Mouse (Mus musculus) midbrain, embryonic 12.5 days (tissue): ENCODE results near the gene Ptk7. TPM values are rescaled to one million over a fixed set of nuclear protein-coding genes. Genes with fewer than 3 reads are reported as not detected.
A peak's percentile ranks its signal among the peaks of the same experiment; 100 is the strongest.

ENCODE experiments used
- ATAC-seq: fragments of 200-750 bp; cut with Nextera tagmentation; 2 replicates; pipeline ENCODE4 v1.8.0; 2017; ENCODE audit warnings: low read depth, moderate TSS enrichment, moderate library complexity; ENCODE audit not compliant: low FRiP score
- H3K27ac ChIP-seq: fragments of 300-500 bp; sonication (generic); replicated peaks from 2 replicates; pipeline ENCODE4 v1.5.1; 2016; ENCODE audit warnings: mild to moderate bottlenecking
- H3K27me3 ChIP-seq: fragments of 300-500 bp; sonication (generic); 2 replicates; pipeline ENCODE4 v1.6.1; 2016; ENCODE audit warnings: mild to moderate bottlenecking
- H3K36me3 ChIP-seq: fragments of 300-500 bp; sonication (generic); 2 replicates; pipeline ENCODE4 v1.6.1; 2016
- H3K4me1 ChIP-seq: fragments of 300-500 bp; sonication (generic); 2 replicates; pipeline ENCODE4 v1.6.1; 2016
- H3K4me2 ChIP-seq: fragments of 300-500 bp; sonication (generic); replicated peaks from 2 replicates; pipeline ENCODE4 v1.6.1; 2016; ENCODE audit warnings: mild to moderate bottlenecking, moderate library complexity
- H3K4me3 ChIP-seq: fragments of 300-500 bp; sonication (generic); 2 replicates; pipeline ENCODE4 v1.5.1; 2016; ENCODE audit warnings: mild to moderate bottlenecking
- H3K9ac ChIP-seq: fragments of 300-500 bp; sonication (generic); replicated peaks from 2 replicates; pipeline ENCODE4 v1.6.1; 2016; ENCODE audit warnings: mild to moderate bottlenecking, moderate library complexity
- H3K9me3 ChIP-seq: fragments of 300-500 bp; sonication (generic); 2 replicates; pipeline ENCODE4 v1.6.1; 2016; ENCODE audit warnings: mild to moderate bottlenecking
- WGBS: fragments of 180-500 bp; shearing (Covaris S2); methylation state at CpG from one replicate; pipeline ENCODE4 v1.1.7; 2016; 5-methylcytosine and 5-hydroxymethylcytosine counted together
- polyA plus RNA-seq: library from polyadenylated mRNA; unstranded; fragments of >200 nt; fragmentation: Nextera tagmentation; extraction: Ambion mirVana; gene quantifications from 2 replicates; pipeline ENCODE4 v1.2.1, GENCODE M21; 2016

Ptk7 gene
- polyA plus RNA-seq, 1 experiment from 2014 or later: 63.4 TPM

DNA sequence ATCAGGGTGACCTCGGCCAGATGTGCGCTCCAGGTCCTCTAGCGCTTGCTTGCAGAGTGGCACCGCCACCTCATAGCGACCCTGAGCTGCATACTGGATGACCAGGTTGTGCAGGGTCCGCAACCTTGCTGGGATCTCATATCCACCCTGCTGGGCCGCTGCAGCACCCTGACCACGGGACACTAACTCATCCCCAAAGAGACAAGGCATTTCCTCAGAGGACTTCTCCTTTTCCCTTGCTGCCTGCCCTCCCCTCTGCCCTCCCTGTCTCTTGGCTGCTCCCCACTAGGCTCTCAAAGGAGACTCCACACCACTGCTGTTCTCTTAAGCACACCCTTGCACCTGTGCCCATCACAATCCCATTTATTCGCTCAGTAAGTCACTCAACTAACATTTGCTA is 10.6 kb upstream of the Ptk7 start:
- H3K4me3 ChIP-seq: no peak overlapping the region
- H3K36me3 ChIP-seq: peaks cover 46% of the 10 kb centered on the region
- peaks cover 14% of the 10 kb centered on the region for H3K4me1 ChIP-seq
- H3K9ac ChIP-seq: no peak overlapping the region
- no peaks in the 10 kb centered on the region for H3K27me3 ChIP-seq
- H3K4me2 ChIP-seq: no peak overlapping the region
- no peak overlapping the region for H3K27ac ChIP-seq
- H3K9me3 ChIP-seq: no peaks in the 10 kb centered on the region
- WGBS: 82% methylated on average over 9 of the region's 9 CpGs
- no peak for ATAC-seq

DNA sequence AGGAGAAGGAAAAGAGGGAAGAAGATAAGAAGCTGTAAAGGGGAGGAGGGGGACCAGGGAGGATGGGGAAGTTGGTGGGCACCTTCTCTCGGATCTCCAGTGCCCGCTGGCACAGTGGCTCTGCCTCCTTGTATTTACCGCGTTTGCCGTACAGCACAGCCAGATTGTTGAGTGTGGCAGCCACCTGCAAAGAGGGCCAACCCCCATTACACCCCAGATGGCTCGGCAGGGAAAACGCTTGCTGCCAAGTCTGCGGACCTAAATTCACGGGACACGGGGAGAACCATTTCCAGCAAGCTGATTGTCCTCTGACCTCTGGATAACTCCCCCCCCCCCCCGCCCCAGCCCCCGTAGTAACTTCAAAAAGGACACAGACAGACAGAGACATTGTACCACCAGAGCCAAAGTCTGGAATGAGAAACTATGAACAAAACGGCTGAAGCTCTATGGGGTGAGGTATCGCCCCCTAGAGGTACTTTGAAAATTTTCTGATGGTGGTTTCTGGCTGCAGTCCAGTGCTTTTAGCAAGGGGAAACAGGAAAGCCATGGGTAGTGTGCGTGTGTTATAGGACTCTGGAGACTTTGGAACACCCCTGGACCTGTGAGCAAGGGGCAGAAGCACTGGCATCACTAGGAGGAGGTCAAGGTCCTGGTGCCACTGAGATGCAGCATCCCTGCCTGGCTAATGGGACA is 7.7 kb upstream of the Ptk7 start:
- H3K27me3 ChIP-seq: no peaks in the 10 kb centered on the region
- H3K4me2 ChIP-seq: peak overlapping the region; percentile 30; the same call in 1 of the 2 replicates
- H3K27ac ChIP-seq: no peak overlapping the region
- H3K9me3 ChIP-seq: no peaks in the 10 kb centered on the region
- no peak for ATAC-seq
- H3K9ac ChIP-seq: no peak overlapping the region; the same call in 1 of the 2 replicates
- peaks cover 61% of the 10 kb centered on the region for H3K36me3 ChIP-seq
- H3K4me1 ChIP-seq: peaks cover 5% of the 10 kb centered on the region; the same call in 1 of the 2 replicates
- 31% methylated on average over 15 of the region's 15 CpGs for WGBS
- H3K4me3 ChIP-seq: no peak overlapping the region

DNA sequence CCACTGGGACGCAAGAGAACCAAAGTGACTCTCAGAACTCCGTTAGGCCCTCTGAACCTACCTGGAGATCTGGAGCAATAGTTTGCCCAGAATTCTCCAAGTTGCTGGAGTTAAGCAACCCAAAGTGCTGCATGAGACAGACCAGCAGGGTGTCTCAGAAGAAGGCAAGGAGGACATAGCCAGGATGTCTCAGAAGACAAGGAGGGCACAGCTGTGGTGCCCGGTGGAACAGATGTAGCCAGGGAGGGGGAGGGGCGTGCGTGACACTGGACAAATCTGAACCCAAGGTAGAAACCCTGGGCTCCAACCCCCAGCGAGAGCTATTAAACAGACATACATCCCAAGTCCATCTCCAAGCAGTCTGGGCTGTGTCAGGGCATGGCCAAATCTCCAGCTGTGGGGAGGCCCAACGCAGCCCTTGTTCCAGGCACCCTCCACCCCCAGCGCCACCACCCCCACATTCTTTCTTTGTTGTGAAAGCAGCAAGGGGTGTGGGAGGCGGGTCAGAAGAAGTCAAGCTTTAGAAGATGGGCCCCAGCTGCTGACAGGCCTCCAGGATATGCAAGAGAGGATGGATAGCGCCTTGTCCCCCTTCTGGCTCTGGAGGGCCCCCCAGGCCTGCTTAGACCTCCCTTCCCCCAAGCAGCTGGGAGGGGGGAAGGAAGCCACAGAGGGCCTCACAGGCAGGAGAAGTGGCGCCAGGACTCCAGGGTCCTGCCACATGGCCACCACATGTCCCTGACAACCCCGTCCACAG is 559 bp upstream of the Ptk7 start:
- Histone ChIP-seq H3K9ac (peak overlapping the region; percentile 47; the same call in 1 of the 2 replicates), H3K9me3 (no peaks in the 10 kb centered on the region), H3K27me3 (no peaks in the 10 kb centered on the region), H3K4me3 (peak overlapping the region; percentile 90), H3K4me1 (peaks cover 31% of the 10 kb centered on the region), H3K36me3 (peaks cover 32% of the 10 kb centered on the region), H3K27ac (peak overlapping the region; percentile 90), H3K4me2 (peak overlapping the region; percentile 83)
- 9% methylated on average over 12 of the region's 12 CpGs for WGBS
- peak; percentile 55 for ATAC-seq

DNA sequence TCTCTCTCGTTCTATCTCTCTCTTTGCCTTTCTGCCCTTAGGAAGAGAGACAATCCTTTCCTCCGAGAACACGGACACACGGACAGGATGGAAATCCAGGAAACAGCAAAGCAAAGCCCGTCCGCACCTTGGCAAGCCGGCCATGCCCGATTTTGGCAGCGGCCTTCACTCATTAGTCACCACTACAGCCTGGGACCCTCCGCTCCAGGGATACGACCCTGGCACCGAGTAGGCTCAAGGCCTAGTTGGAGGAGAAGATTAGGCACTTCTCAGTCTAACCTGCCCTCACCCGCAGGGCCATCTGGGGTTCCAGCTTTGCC is 873 bp downstream of the Ptk7 start:
- Histone ChIP-seq H3K27ac (peak overlapping the region; percentile 90), H3K9ac (peak overlapping the region; percentile 97), H3K4me3 (peak overlapping the region; percentile 90), H3K9me3 (no peaks in the 10 kb centered on the region), H3K4me2 (peak overlapping the region; percentile 83), H3K27me3 (no peaks in the 10 kb centered on the region), H3K36me3 (peaks cover 24% of the 10 kb centered on the region), H3K4me1 (peaks cover 45% of the 10 kb centered on the region)
- WGBS: 0% methylated on average over 13 of the region's 13 CpGs
- ATAC-seq: no peak

DNA sequence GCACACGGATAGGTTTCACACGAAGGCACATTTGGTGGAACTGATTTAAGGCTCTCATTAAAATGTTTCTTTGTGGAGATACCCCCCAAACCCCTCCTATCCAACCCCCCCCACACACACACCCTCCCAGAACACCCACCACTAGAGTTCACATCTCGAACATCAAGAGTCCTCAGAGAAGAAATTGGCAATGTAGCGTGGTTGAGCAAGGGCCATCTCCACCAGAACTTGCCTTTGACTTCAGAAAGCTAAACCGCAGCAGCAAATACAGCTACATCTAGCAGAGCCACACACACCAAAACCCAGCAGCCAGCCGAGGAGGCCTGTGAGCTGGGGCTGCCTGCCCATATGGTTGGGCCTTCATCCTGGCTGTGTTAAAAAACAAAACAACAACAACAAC is 1.9 kb downstream of the Ptk7 start:
- H3K4me2 ChIP-seq: peak overlapping the region; percentile 83
- peaks cover 14% of the 10 kb centered on the region for H3K36me3 ChIP-seq
- H3K9ac ChIP-seq: peak overlapping the region; percentile 97
- peaks cover 54% of the 10 kb centered on the region for H3K4me1 ChIP-seq
- peak overlapping the region; percentile 90 for H3K4me3 ChIP-seq
- WGBS: 74% methylated on average over 6 of the region's 6 CpGs
- ATAC-seq: no peak
- no peaks in the 10 kb centered on the region for H3K9me3 ChIP-seq
- no peaks in the 10 kb centered on the region for H3K27me3 ChIP-seq
- no peak overlapping the region for H3K27ac ChIP-seq

DNA sequence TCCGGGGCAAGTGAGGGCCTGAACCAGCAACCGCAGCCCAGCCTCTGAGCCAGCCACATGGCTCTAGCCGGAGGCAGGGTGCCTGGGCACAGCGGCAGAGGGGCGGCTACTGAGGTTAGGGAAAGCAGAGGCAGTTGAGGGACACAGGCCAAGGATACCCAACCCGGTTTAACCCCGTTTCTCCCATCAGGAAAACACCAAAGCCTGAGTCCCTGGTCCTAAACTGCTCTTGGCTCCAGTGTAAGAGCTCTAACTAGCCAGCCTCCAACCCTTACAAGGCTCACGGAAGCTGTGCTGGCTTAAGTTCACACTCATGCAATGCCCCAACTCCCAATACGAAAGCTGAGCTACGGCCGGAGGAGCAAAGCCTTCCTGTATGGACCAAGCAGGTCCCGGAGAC is 4.7 kb downstream of the Ptk7 start:
- Histone ChIP-seq H3K4me1 (peaks cover 50% of the 10 kb centered on the region), H3K27me3 (no peaks in the 10 kb centered on the region), H3K36me3 (no peaks in the 10 kb centered on the region), H3K4me2 (0 out of 2 replicates have a peak overlapping the region, but pooled peaks have one; percentile 9), H3K27ac (peak overlapping the region; percentile 42; the same call in 1 of the 2 replicates), H3K9ac (peak overlapping the region; percentile 28), H3K4me3 (no peak overlapping the region), H3K9me3 (no peaks in the 10 kb centered on the region)
- WGBS: 76% methylated on average over 12 of the region's 12 CpGs
- ATAC-seq: no peak

DNA sequence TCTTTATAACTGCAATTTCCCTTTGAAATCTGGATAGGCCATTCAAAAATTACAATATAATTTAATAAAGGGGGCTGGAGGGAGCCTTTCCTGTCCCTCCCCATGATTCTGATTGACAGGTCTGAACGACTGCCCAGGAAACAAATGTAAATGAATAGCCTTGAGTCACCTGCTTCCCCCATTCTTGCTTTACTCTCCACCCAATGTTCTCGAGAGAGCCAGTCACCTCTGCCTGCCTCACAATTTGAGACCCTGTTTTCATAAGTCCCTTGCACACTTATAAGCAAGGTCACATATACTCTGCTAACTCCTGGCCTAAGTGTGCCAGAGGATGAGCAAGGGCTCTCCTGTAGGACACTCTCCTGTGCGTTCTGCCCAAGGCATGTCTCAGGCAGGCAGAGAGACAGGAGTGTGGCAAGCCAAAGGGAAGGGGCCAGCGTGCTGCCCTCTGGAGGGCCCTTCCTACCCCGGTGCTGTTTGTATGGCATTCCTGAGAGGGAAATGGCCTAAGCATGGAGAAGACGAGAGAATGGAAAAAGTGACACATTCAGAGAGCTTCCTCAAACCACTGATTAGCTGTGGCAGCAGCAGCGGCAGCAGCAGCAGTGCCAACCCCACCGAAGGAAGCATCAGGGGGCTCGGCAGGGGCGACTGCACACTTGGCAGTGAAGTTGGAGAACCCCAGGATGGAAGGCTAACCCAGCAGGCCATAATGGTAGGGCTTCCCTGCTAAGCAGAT is 5.3 kb downstream of the Ptk7 start:
- Histone ChIP-seq H3K36me3 (no peaks in the 10 kb centered on the region), H3K4me1 (peaks cover 55% of the 10 kb centered on the region), H3K9ac (peak overlapping the region; percentile 28), H3K9me3 (no peaks in the 10 kb centered on the region), H3K27me3 (no peaks in the 10 kb centered on the region), H3K4me2 (0 out of 2 replicates have a peak overlapping the region, but pooled peaks have one; percentile 9), H3K4me3 (no peak overlapping the region), H3K27ac (peak overlapping the region; percentile 42; the same call in 1 of the 2 replicates)
- 33% methylated on average over 10 of the region's 10 CpGs for WGBS
- no peak for ATAC-seq

DNA sequence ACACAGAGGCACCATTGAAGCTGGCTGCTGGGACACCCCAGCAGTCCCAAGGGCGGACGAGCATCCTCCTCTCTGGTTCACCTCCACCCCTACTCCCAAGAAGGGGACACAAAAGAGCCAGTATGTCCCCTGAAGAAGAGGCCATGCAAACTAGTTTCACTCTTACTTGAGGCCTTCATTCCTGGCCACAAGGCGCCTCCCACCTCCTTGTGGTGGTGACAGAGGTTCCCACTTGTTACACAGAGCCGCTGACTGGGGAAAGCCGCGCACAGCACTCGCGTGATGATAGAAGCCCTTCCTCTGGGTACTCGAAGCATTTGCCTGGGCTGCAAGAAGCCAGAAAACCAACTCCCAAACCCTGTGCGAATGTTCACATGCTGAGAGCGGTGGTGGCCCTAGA is 7.0 kb downstream of the Ptk7 start:
- Histone ChIP-seq H3K4me1 (peaks cover 62% of the 10 kb centered on the region), H3K4me3 (no peak overlapping the region), H3K9me3 (no peaks in the 10 kb centered on the region), H3K27ac (no peak overlapping the region), H3K9ac (no peak overlapping the region), H3K36me3 (no peaks in the 10 kb centered on the region), H3K4me2 (no peak overlapping the region), H3K27me3 (no peaks in the 10 kb centered on the region)
- no peak for ATAC-seq
- WGBS: 93% methylated on average over 11 of the region's 11 CpGs

DNA sequence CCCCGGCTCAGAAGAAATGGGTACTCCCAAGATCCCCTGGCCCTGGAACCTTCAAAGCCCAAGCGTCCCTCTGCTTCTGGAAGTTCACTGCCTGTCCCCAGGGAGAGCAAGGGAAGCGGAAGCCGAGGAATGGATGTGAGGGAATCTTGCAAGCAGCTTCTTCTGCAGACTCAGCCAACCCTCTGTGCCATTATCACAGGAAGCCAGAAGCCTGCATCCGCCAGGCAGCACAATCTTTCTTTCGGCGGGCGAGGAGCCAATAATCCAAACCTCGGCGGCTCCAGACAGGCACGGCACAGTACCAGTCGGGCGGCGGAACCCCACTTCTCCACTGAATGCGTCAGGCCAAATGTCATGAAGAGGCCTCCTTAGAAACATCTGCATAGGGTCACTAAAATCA is 8.0 kb downstream of the Ptk7 start:
- Histone ChIP-seq H3K27me3 (no peaks in the 10 kb centered on the region), H3K4me2 (no peak overlapping the region), H3K27ac (no peak overlapping the region), H3K4me3 (no peak overlapping the region), H3K9me3 (no peaks in the 10 kb centered on the region), H3K36me3 (no peaks in the 10 kb centered on the region), H3K4me1 (peaks cover 61% of the 10 kb centered on the region), H3K9ac (no peak overlapping the region)
- WGBS: 78% methylated on average over 15 of the region's 15 CpGs
- no peak for ATAC-seq

DNA sequence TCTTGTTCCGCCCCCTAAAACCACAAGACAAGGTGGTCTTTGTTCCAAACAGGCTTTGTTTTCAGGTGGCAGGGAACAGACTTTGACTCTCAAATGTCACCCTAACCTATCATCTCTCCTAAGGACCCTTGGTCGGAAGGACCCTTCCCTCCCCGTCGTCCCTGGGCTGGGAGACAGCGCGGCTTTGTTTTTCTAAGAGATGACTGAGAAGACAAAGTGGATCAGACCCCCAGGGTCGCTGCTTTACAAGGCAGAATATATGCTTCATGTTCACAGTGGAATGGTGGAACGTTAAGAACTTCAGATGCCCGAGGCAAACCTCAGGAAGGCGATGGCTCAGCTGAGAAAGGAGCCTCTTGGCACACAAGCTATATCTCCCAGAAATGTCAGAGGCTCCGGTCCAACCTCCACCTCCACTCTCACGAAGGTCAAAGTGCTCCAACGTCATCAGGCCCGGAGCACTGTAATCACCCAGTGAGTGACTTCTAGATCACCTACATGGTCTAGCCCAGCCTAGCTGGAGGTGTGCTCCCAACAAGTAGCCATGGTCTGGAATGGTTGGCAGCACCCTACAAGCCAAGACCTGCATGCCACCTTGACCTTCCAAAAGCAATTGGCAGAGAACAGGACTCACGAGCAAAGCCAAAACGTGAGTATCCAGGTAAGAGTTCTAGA is 9.5 kb downstream of the Ptk7 start:
- H3K4me2 ChIP-seq: peak overlapping the region; percentile 34
- H3K27ac ChIP-seq: peak overlapping the region; percentile 81
- H3K4me1 ChIP-seq: peaks cover 65% of the 10 kb centered on the region
- H3K27me3 ChIP-seq: no peaks in the 10 kb centered on the region
- no peak overlapping the region for H3K4me3 ChIP-seq
- no peaks in the 10 kb centered on the region for H3K9me3 ChIP-seq
- H3K36me3 ChIP-seq: no peaks in the 10 kb centered on the region
- 30% methylated on average over 16 of the region's 16 CpGs for WGBS
- H3K9ac ChIP-seq: peak overlapping the region; percentile 41
- no peak for ATAC-seq

DNA sequence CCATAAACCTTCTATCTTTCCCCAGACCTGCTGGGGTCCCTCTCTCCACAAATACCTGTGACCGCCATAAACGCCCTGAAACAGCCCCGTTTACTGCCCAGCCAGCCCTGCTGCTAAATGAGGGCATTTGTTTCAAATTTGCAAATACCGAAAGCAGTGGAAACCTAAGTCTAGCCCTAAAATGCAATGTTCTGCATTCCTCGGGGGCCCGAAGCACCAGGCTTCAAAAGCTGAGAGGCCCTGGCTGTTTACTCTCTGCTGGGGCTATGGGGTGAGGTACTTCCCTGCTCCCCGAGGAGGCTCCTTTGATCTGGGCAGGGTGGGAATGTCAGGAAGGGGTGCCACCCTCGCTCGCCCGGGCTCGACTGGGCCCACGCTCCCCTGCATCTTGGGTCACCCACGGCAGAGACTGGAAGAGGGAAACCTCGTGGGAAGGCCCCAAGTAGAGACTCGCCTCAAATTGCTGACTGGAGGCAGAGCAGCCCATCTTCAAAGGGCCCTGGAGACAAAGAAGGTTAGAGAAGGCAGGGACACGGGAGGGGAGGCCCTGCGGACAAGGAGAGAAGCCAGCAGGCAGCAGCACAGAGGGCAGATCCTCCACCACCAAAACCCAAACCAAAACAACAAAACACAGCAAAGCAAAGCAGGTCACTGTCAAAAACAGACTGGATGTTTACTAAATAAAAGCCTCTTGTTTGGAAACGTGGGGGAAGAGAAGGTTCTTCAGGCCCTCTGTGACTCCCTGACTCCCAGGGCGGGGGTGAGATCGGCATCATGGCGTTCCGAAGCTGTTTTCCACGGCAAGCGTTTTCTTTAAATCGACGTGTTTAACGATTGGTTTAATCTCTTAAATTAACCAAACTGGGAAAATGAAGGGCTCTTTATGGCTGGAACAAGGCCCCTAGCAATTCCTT is 10.3 kb downstream of the Ptk7 start:
- Histone ChIP-seq H3K27me3 (no peaks in the 10 kb centered on the region), H3K4me1 (peaks cover 60% of the 10 kb centered on the region), H3K9ac (peak overlapping the region; percentile 41), H3K4me3 (0 out of 2 replicates have a peak overlapping the region, but pooled peaks have one; percentile 6), H3K27ac (peak overlapping the region; percentile 81), H3K36me3 (no peaks in the 10 kb centered on the region), H3K9me3 (no peaks in the 10 kb centered on the region), H3K4me2 (peak overlapping the region; percentile 34)
- 0 out of 2 replicates have a peak, but pooled peaks have one; percentile 28 for ATAC-seq
- 3% methylated on average over 27 of the region's 27 CpGs for WGBS
